Mouse (Mus musculus): ENCODE results near the gene Cdrt4.

Cdrt4 gene

GRCm38 (mm10) chr11:62943538-62943937 is 7.5 kb upstream of the Cdrt4 start:
- DNase-seq (ENCODE audit: low read depth, low spot score), result no peak

- DNase-seq (ENCODE audit: low read depth, low spot score), result no peak
These were observed 5.5 kb upstream of the Cdrt4 start for GRCm38 (mm10) chr11:62945514-62945913.

- DNase-seq (ENCODE audit: low read depth, low spot score), result no peak
These were observed 1.4 kb upstream of the Cdrt4 start for GRCm38 (mm10) chr11:62949548-62949947.

- no peak for DNase-seq (ENCODE audit: low read depth, low spot score)
These were observed 3.8 kb downstream of the Cdrt4 start for GRCm38 (mm10) chr11:62954766-62955165.

- no peak for DNase-seq (ENCODE audit: low read depth, low spot score)
These were observed 4.2 kb downstream of the Cdrt4 start for GRCm38 (mm10) chr11:62955186-62955585.

GRCm38 (mm10) chr11:62955776-62956175 is 4.8 kb downstream of the Cdrt4 start:
- no peak for DNase-seq (ENCODE audit: low read depth, low spot score)

- DNase-seq (ENCODE audit: low read depth, low spot score), result no peak
These were observed 6.7 kb downstream of the Cdrt4 start for GRCm38 (mm10) chr11:62957626-62958180.

- no peak for DNase-seq (ENCODE audit: low read depth, low spot score)
These were observed 12.3 kb downstream of the Cdrt4 start for GRCm38 (mm10) chr11:62963292-62963691.

- DNase-seq (ENCODE audit: low read depth, low spot score), result no peak
These were observed 15.4 kb downstream of the Cdrt4 start for GRCm38 (mm10) chr11:62966424-62966764.

GRCm38 (mm10) chr11:62966765-62967633 is 16.0 kb downstream of the Cdrt4 start:
- no peak for DNase-seq (ENCODE audit: low read depth, low spot score)

- DNase-seq (ENCODE audit: low read depth, low spot score), result no peak
These were observed 26.2 kb downstream of the Cdrt4 start for GRCm38 (mm10) chr11:62977176-62977575.

- no peak for DNase-seq (ENCODE audit: low read depth, low spot score)
These were observed 27.9 kb downstream of the Cdrt4 start for GRCm38 (mm10) chr11:62978886-62979285.

- DNase-seq (ENCODE audit: low read depth, low spot score), result no peak
These were observed 30.7 kb downstream of the Cdrt4 start for GRCm38 (mm10) chr11:62981729-62982128.

- no peak for DNase-seq (ENCODE audit: low read depth, low spot score)
These were observed 32.8 kb downstream of the Cdrt4 start for GRCm38 (mm10) chr11:62983793-62984192.

GRCm38 (mm10) chr11:62984365-62984764 is 33.4 kb downstream of the Cdrt4 start:
- DNase-seq (ENCODE audit: low read depth, low spot score), result no peak

- no peak for DNase-seq (ENCODE audit: low read depth, low spot score)
These were observed 34.1 kb downstream of the Cdrt4 start for GRCm38 (mm10) chr11:62985075-62985474.

- DNase-seq (ENCODE audit: low read depth, low spot score), result no peak
These were observed 35.6 kb downstream of the Cdrt4 start for GRCm38 (mm10) chr11:62986578-62986977.

- DNase-seq (ENCODE audit: low read depth, low spot score), result no peak
These were observed 39.2 kb downstream of the Cdrt4 start for GRCm38 (mm10) chr11:62990150-62990685.

GRCm38 (mm10) chr11:62990811-62991210 is 39.8 kb downstream of the Cdrt4 start:
- DNase-seq (ENCODE audit: low read depth, low spot score), result no peak

- DNase-seq (ENCODE audit: low read depth, low spot score), result no peak
These were observed 41.7 kb downstream of the Cdrt4 start for GRCm38 (mm10) chr11:62992545-62993242.

- no peak for DNase-seq (ENCODE audit: low read depth, low spot score)
These were observed 44.2 kb downstream of the Cdrt4 start for GRCm38 (mm10) chr11:62995066-62995754.

Data from WW6 (cell line).